Mouse (Mus musculus): ENCODE data around the gene Krt27. TPM values are rescaled to one million over a fixed set of nuclear protein-coding genes. Genes with fewer than 3 reads are reported as not detected.

The Krt27 gene
- polyA plus RNA-seq, 1 experiment from 2014 or later, result not detected

- Histone ChIP-seq H3K9me3 (replicated peaks; ENCODE audit: control insufficient read depth, low read length) (no peaks in the 10 kb centered on the region), H3K27ac (ENCODE audit: low read depth, low read length) (no peak within 1 kb of the TSS), H3K4me1 (ENCODE audit: control insufficient read depth, insufficient read depth, low read length) (no peaks in the 10 kb centered on the region), H3K27me3 (ENCODE audit: control insufficient read depth, insufficient read depth, low read length) (no peaks in the 10 kb centered on the region), H3K4me3 (ENCODE audit: low read depth, low read length) (no peak within 1 kb of the TSS), H3K4me2 (no peak within 1 kb of the TSS), H3K9ac (ENCODE audit: low read depth, low read length) (no peak within 1 kb of the TSS), H3K36me3 (ENCODE audit: control insufficient read depth, insufficient read depth, low read length) (no peaks in the 10 kb centered on the region)
- no peak for ATAC-seq (replicated peaks; ENCODE audit: insufficient number of reproducible peaks, low FRiP score, low TSS enrichment)
- WGBS (ENCODE audit: insufficient replicate concordance), result 69% methylated on average over 4 of the region's 4 CpGs
Measured at GRCm38 (mm10) chr11:99389264-99389663, 38.4 kb upstream of the Krt27 start, which contains the start of gene Krt10. Krt10 (minus strand) TSS chr11:99389364.

- Histone ChIP-seq H3K9me3 (replicated peaks; ENCODE audit: control insufficient read depth, low read length) (no peaks in the 10 kb centered on the region), H3K27ac (ENCODE audit: low read depth, low read length) (no peak overlapping the region), H3K4me1 (ENCODE audit: control insufficient read depth, insufficient read depth, low read length) (no peaks in the 10 kb centered on the region), H3K27me3 (ENCODE audit: control insufficient read depth, insufficient read depth, low read length) (0 out of 2 replicates have a peak, but pooled peaks cover under 1% of the 10 kb centered on the region), H3K9ac (ENCODE audit: low read depth, low read length) (no peak overlapping the region), H3K36me3 (ENCODE audit: control insufficient read depth, insufficient read depth, low read length) (no peaks in the 10 kb centered on the region), H3K4me3 (ENCODE audit: low read depth, low read length) (no peak overlapping the region), H3K4me2 (no peak overlapping the region)
- no peak for ATAC-seq (replicated peaks; ENCODE audit: insufficient number of reproducible peaks, low FRiP score, low TSS enrichment)
- 88% methylated on average over 18 of the region's 18 CpGs for WGBS (ENCODE audit: insufficient replicate concordance)
Measured at GRCm38 (mm10) chr11:99388661-99389060, 37.8 kb upstream of the Krt27 start.

- peak overlapping the region; percentile 84 for H3K9ac ChIP-seq (ENCODE audit: low read depth, low read length)
- ATAC-seq (replicated peaks; ENCODE audit: insufficient number of reproducible peaks, low FRiP score, low TSS enrichment), result peak; percentile 78
Measured at GRCm38 (mm10) chr11:99385813-99386721, 35.2 kb upstream of the Krt27 start.

GRCm38 (mm10) chr11:99379568-99379967 lies 28.7 kb upstream of the Krt27 start:
- ATAC-seq (replicated peaks; ENCODE audit: insufficient number of reproducible peaks, low FRiP score, low TSS enrichment), result no peak
- Histone ChIP-seq H3K27me3 (ENCODE audit: control insufficient read depth, insufficient read depth, low read length) (peaks cover 9% of the 10 kb centered on the region), H3K36me3 (ENCODE audit: control insufficient read depth, insufficient read depth, low read length) (no peaks in the 10 kb centered on the region)

More at GRCm38 (mm10) chr11:99385813-99386721, 35.2 kb upstream of the Krt27 start:
- no peaks in the 10 kb centered on the region for H3K4me1 ChIP-seq (ENCODE audit: control insufficient read depth, insufficient read depth, low read length)
- H3K27ac ChIP-seq (ENCODE audit: low read depth, low read length), result peak overlapping the region; percentile 95
- H3K9me3 ChIP-seq (replicated peaks; ENCODE audit: control insufficient read depth, low read length), result no peaks in the 10 kb centered on the region
- WGBS (ENCODE audit: insufficient replicate concordance), result 3% methylated on average over 64 of the region's 71 CpGs
- H3K4me2 ChIP-seq, result peak overlapping the region; percentile 74
- H3K4me3 ChIP-seq (ENCODE audit: low read depth, low read length), result peak overlapping the region; percentile 66
- no peaks in the 10 kb centered on the region for H3K36me3 ChIP-seq (ENCODE audit: control insufficient read depth, insufficient read depth, low read length)
- peaks cover 9% of the 10 kb centered on the region; the same call in 1 of the 2 replicates for H3K27me3 ChIP-seq (ENCODE audit: control insufficient read depth, insufficient read depth, low read length)

GRCm38 (mm10) chr11:99374803-99375202 lies 23.9 kb upstream of the Krt27 start, which contains the start of gene Krt28:
Krt28 (minus strand) TSS chr11:99374903.
- 79% methylated on average over 13 of the region's 13 CpGs for WGBS (ENCODE audit: insufficient replicate concordance)
- no peak for ATAC-seq (replicated peaks; ENCODE audit: insufficient number of reproducible peaks, low FRiP score, low TSS enrichment)

More at GRCm38 (mm10) chr11:99379568-99379967, 28.7 kb upstream of the Krt27 start:
- Histone ChIP-seq H3K9me3 (replicated peaks; ENCODE audit: control insufficient read depth, low read length) (no peaks in the 10 kb centered on the region), H3K27ac (ENCODE audit: low read depth, low read length) (no peak overlapping the region), H3K9ac (ENCODE audit: low read depth, low read length) (no peak overlapping the region), H3K4me1 (ENCODE audit: control insufficient read depth, insufficient read depth, low read length) (no peaks in the 10 kb centered on the region), H3K4me3 (ENCODE audit: low read depth, low read length) (no peak overlapping the region), H3K4me2 (no peak overlapping the region)
- WGBS (ENCODE audit: insufficient replicate concordance), result 21% methylated on average over 5 of the region's 5 CpGs

GRCm38 (mm10) chr11:99369853-99370451 lies 19.0 kb upstream of the Krt27 start:
- WGBS (ENCODE audit: insufficient replicate concordance), result 81% methylated on average over 8 of the region's 8 CpGs
- no peak for ATAC-seq (replicated peaks; ENCODE audit: insufficient number of reproducible peaks, low FRiP score, low TSS enrichment)

More at GRCm38 (mm10) chr11:99374803-99375202, 23.9 kb upstream of the Krt27 start, which contains the start of gene Krt28:
- no peaks in the 10 kb centered on the region for H3K9me3 ChIP-seq (replicated peaks; ENCODE audit: control insufficient read depth, low read length)
- no peak within 1 kb of the TSS for H3K27ac ChIP-seq (ENCODE audit: low read depth, low read length)
- no peak within 1 kb of the TSS for H3K9ac ChIP-seq (ENCODE audit: low read depth, low read length)
- H3K4me3 ChIP-seq (ENCODE audit: low read depth, low read length), result no peak within 1 kb of the TSS
- H3K4me1 ChIP-seq (ENCODE audit: control insufficient read depth, insufficient read depth, low read length), result no peaks in the 10 kb centered on the region
- no peaks in the 10 kb centered on the region; the same call in 1 of the 2 replicates for H3K27me3 ChIP-seq (ENCODE audit: control insufficient read depth, insufficient read depth, low read length)
- H3K36me3 ChIP-seq (ENCODE audit: control insufficient read depth, insufficient read depth, low read length), result no peaks in the 10 kb centered on the region
- H3K4me2 ChIP-seq, result no peak within 1 kb of the TSS

GRCm38 (mm10) chr11:99369229-99369628 lies 18.3 kb upstream of the Krt27 start:
- H3K27me3 ChIP-seq (ENCODE audit: control insufficient read depth, insufficient read depth, low read length), result peaks cover 5% of the 10 kb centered on the region; the same call in 1 of the 2 replicates
- no peak overlapping the region for H3K27ac ChIP-seq (ENCODE audit: low read depth, low read length)
- no peak overlapping the region for H3K4me3 ChIP-seq (ENCODE audit: low read depth, low read length)
- H3K4me2 ChIP-seq, result no peak overlapping the region
- no peaks in the 10 kb centered on the region for H3K36me3 ChIP-seq (ENCODE audit: control insufficient read depth, insufficient read depth, low read length)
- 8% methylated on average over 3 of the region's 3 CpGs for WGBS (ENCODE audit: insufficient replicate concordance)
- no peak overlapping the region for H3K9ac ChIP-seq (ENCODE audit: low read depth, low read length)
- no peaks in the 10 kb centered on the region for H3K9me3 ChIP-seq (replicated peaks; ENCODE audit: control insufficient read depth, low read length)
- no peak for ATAC-seq (replicated peaks; ENCODE audit: insufficient number of reproducible peaks, low FRiP score, low TSS enrichment)
- no peaks in the 10 kb centered on the region for H3K4me1 ChIP-seq (ENCODE audit: control insufficient read depth, insufficient read depth, low read length)

More at GRCm38 (mm10) chr11:99369853-99370451, 19.0 kb upstream of the Krt27 start:
- H3K36me3 ChIP-seq (ENCODE audit: control insufficient read depth, insufficient read depth, low read length), result no peaks in the 10 kb centered on the region
- H3K9ac ChIP-seq (ENCODE audit: low read depth, low read length), result no peak overlapping the region
- no peak overlapping the region for H3K4me2 ChIP-seq
- peaks cover 5% of the 10 kb centered on the region; the same call in 1 of the 2 replicates for H3K27me3 ChIP-seq (ENCODE audit: control insufficient read depth, insufficient read depth, low read length)
- H3K9me3 ChIP-seq (replicated peaks; ENCODE audit: control insufficient read depth, low read length), result no peaks in the 10 kb centered on the region
- H3K4me3 ChIP-seq (ENCODE audit: low read depth, low read length), result no peak overlapping the region
- H3K27ac ChIP-seq (ENCODE audit: low read depth, low read length), result no peak overlapping the region
- no peaks in the 10 kb centered on the region for H3K4me1 ChIP-seq (ENCODE audit: control insufficient read depth, insufficient read depth, low read length)

- Histone ChIP-seq H3K27me3 (ENCODE audit: control insufficient read depth, insufficient read depth, low read length) (peaks cover 5% of the 10 kb centered on the region; the same call in 1 of the 2 replicates), H3K9ac (ENCODE audit: low read depth, low read length) (no peak overlapping the region), H3K4me3 (ENCODE audit: low read depth, low read length) (no peak overlapping the region), H3K4me2 (no peak overlapping the region), H3K4me1 (ENCODE audit: control insufficient read depth, insufficient read depth, low read length) (no peaks in the 10 kb centered on the region), H3K9me3 (replicated peaks; ENCODE audit: control insufficient read depth, low read length) (no peaks in the 10 kb centered on the region), H3K36me3 (ENCODE audit: control insufficient read depth, insufficient read depth, low read length) (no peaks in the 10 kb centered on the region), H3K27ac (ENCODE audit: low read depth, low read length) (no peak overlapping the region)
- no peak for ATAC-seq (replicated peaks; ENCODE audit: insufficient number of reproducible peaks, low FRiP score, low TSS enrichment)
- WGBS (ENCODE audit: insufficient replicate concordance), result 40% methylated on average over 10 of the region's 10 CpGs
Measured at GRCm38 (mm10) chr11:99366791-99367190, 15.9 kb upstream of the Krt27 start.

Measured in heart, embryonic 11.5 days (tissue).